Mouse (Mus musculus): ENCODE results near the gene Sfta2. TPM values are rescaled to one million over a fixed set of nuclear protein-coding genes. Genes with fewer than 3 reads are reported as not detected.

Gene Sfta2
- polyA plus RNA-seq, 1 experiment from 2014 or later = 25.2 TPM

- H3K4me1 ChIP-seq (ENCODE audit: control insufficient read depth, insufficient read depth, low read length) = peaks cover 14% of the 10 kb centered on the region; the same call in 1 of the 2 replicates
- H3K36me3 ChIP-seq (ENCODE audit: control insufficient read depth, insufficient read depth, low read length) = peaks cover 12% of the 10 kb centered on the region; the same call in 1 of the 2 replicates
- H3K9me3 ChIP-seq (ENCODE audit: control insufficient read depth, low read depth, low read length) = no peaks in the 10 kb centered on the region
- 90% methylated on average over 9 of the region's 9 CpGs for WGBS
- ATAC-seq (ENCODE audit: insufficient number of reproducible peaks, insufficient read depth, low FRiP score, low read depth) = no peak
- no peak overlapping the region for H3K27ac ChIP-seq (ENCODE audit: low read length)
- H3K9ac ChIP-seq (replicated peaks; ENCODE audit: low read depth, low read length) = no peak overlapping the region
- H3K4me3 ChIP-seq (ENCODE audit: low read depth, low read length) = no peak overlapping the region
- no peak overlapping the region for H3K4me2 ChIP-seq (replicated peaks; ENCODE audit: low read depth, low read length)
- H3K27me3 ChIP-seq (ENCODE audit: control insufficient read depth, insufficient read depth, low read length) = no peaks in the 10 kb centered on the region
Measured at GRCm38 (mm10) chr17:35669731-35670130, 68.4 kb downstream of the Sfta2 start.

GRCm38 (mm10) chr17:35671846-35672245 is 70.5 kb downstream of the Sfta2 start:
- Histone ChIP-seq H3K4me1 (ENCODE audit: control insufficient read depth, insufficient read depth, low read length) (0 out of 2 replicates have a peak, but pooled peaks cover 8% of the 10 kb centered on the region), H3K4me2 (replicated peaks; ENCODE audit: low read depth, low read length) (no peak overlapping the region), H3K27me3 (ENCODE audit: control insufficient read depth, insufficient read depth, low read length) (no peaks in the 10 kb centered on the region), H3K36me3 (ENCODE audit: control insufficient read depth, insufficient read depth, low read length) (peaks cover 12% of the 10 kb centered on the region; the same call in 1 of the 2 replicates), H3K9me3 (ENCODE audit: control insufficient read depth, low read depth, low read length) (no peaks in the 10 kb centered on the region), H3K27ac (ENCODE audit: low read length) (no peak overlapping the region), H3K4me3 (ENCODE audit: low read depth, low read length) (no peak overlapping the region), H3K9ac (replicated peaks; ENCODE audit: low read depth, low read length) (no peak overlapping the region)
- ATAC-seq (ENCODE audit: insufficient number of reproducible peaks, insufficient read depth, low FRiP score, low read depth) = no peak
- 79% methylated on average over 6 of the region's 6 CpGs for WGBS

- Histone ChIP-seq H3K27me3 (ENCODE audit: control insufficient read depth, insufficient read depth, low read length) (no peaks in the 10 kb centered on the region), H3K27ac (ENCODE audit: low read length) (no peak overlapping the region), H3K36me3 (ENCODE audit: control insufficient read depth, insufficient read depth, low read length) (peaks cover 12% of the 10 kb centered on the region; the same call in 1 of the 2 replicates), H3K4me1 (ENCODE audit: control insufficient read depth, insufficient read depth, low read length) (0 out of 2 replicates have a peak, but pooled peaks cover 8% of the 10 kb centered on the region), H3K4me3 (ENCODE audit: low read depth, low read length) (no peak overlapping the region; the same call in 1 of the 2 replicates), H3K4me2 (replicated peaks; ENCODE audit: low read depth, low read length) (no peak overlapping the region), H3K9ac (replicated peaks; ENCODE audit: low read depth, low read length) (no peak overlapping the region), H3K9me3 (ENCODE audit: control insufficient read depth, low read depth, low read length) (no peaks in the 10 kb centered on the region)
- WGBS = 90% methylated on average over 6 of the region's 6 CpGs
- no peak for ATAC-seq (ENCODE audit: insufficient number of reproducible peaks, insufficient read depth, low FRiP score, low read depth)
Measured at GRCm38 (mm10) chr17:35672527-35672926, 71.2 kb downstream of the Sfta2 start.

GRCm38 (mm10) chr17:35673416-35674035 is 72.2 kb downstream of the Sfta2 start, which contains the start of gene Gtf2h4:
Gtf2h4 (minus strand) TSS chr17:35673739.
- H3K4me1 ChIP-seq (ENCODE audit: control insufficient read depth, insufficient read depth, low read length) = 0 out of 2 replicates have a peak, but pooled peaks cover 8% of the 10 kb centered on the region
- no peaks in the 10 kb centered on the region for H3K27me3 ChIP-seq (ENCODE audit: control insufficient read depth, insufficient read depth, low read length)
- peak within 1 kb of the TSS; percentile 64 for H3K4me2 ChIP-seq (replicated peaks; ENCODE audit: low read depth, low read length)
- H3K36me3 ChIP-seq (ENCODE audit: control insufficient read depth, insufficient read depth, low read length) = peaks cover 12% of the 10 kb centered on the region; the same call in 1 of the 2 replicates
- H3K9me3 ChIP-seq (ENCODE audit: control insufficient read depth, low read depth, low read length) = no peaks in the 10 kb centered on the region
- peak within 1 kb of the TSS; percentile 81 for H3K4me3 ChIP-seq (ENCODE audit: low read depth, low read length)
- under 1% methylated on average over 23 of the region's 23 CpGs for WGBS
- H3K27ac ChIP-seq (ENCODE audit: low read length) = no peak within 1 kb of the TSS
- peak; percentile 96 for ATAC-seq (ENCODE audit: insufficient number of reproducible peaks, insufficient read depth, low FRiP score, low read depth)
- peak within 1 kb of the TSS; percentile 79 for H3K9ac ChIP-seq (replicated peaks; ENCODE audit: low read depth, low read length)

GRCm38 (mm10) chr17:35680591-35680990 is 79.2 kb downstream of the Sfta2 start:
- H3K4me1 ChIP-seq (ENCODE audit: control insufficient read depth, insufficient read depth, low read length) = no peaks in the 10 kb centered on the region
- no peak overlapping the region for H3K4me2 ChIP-seq (replicated peaks; ENCODE audit: low read depth, low read length)
- WGBS = 13% methylated on average over 6 of the region's 6 CpGs
- no peaks in the 10 kb centered on the region for H3K27me3 ChIP-seq (ENCODE audit: control insufficient read depth, insufficient read depth, low read length)
- H3K9ac ChIP-seq (replicated peaks; ENCODE audit: low read depth, low read length) = no peak overlapping the region
- H3K4me3 ChIP-seq (ENCODE audit: low read depth, low read length) = no peak overlapping the region
- no peak overlapping the region for H3K27ac ChIP-seq (ENCODE audit: low read length)
- no peak for ATAC-seq (ENCODE audit: insufficient number of reproducible peaks, insufficient read depth, low FRiP score, low read depth)
- H3K36me3 ChIP-seq (ENCODE audit: control insufficient read depth, insufficient read depth, low read length) = peaks cover 41% of the 10 kb centered on the region
- H3K9me3 ChIP-seq (ENCODE audit: control insufficient read depth, low read depth, low read length) = no peaks in the 10 kb centered on the region

- ATAC-seq (ENCODE audit: insufficient number of reproducible peaks, insufficient read depth, low FRiP score, low read depth) = no peak
- Histone ChIP-seq H3K4me1 (ENCODE audit: control insufficient read depth, insufficient read depth, low read length) (no peaks in the 10 kb centered on the region), H3K9me3 (ENCODE audit: control insufficient read depth, low read depth, low read length) (no peaks in the 10 kb centered on the region), H3K36me3 (ENCODE audit: control insufficient read depth, insufficient read depth, low read length) (peaks cover 55% of the 10 kb centered on the region), H3K9ac (replicated peaks; ENCODE audit: low read depth, low read length) (no peak overlapping the region), H3K27ac (ENCODE audit: low read length) (no peak overlapping the region), H3K4me2 (replicated peaks; ENCODE audit: low read depth, low read length) (no peak overlapping the region), H3K27me3 (ENCODE audit: control insufficient read depth, insufficient read depth, low read length) (no peaks in the 10 kb centered on the region), H3K4me3 (ENCODE audit: low read depth, low read length) (no peak overlapping the region)
- WGBS = 85% methylated on average over 12 of the region's 13 CpGs
Measured at GRCm38 (mm10) chr17:35681986-35682385, 80.6 kb downstream of the Sfta2 start.

- 79% methylated on average over 9 of the region's 9 CpGs for WGBS
- ATAC-seq (ENCODE audit: insufficient number of reproducible peaks, insufficient read depth, low FRiP score, low read depth) = no peak
- Histone ChIP-seq H3K9me3 (ENCODE audit: control insufficient read depth, low read depth, low read length) (no peaks in the 10 kb centered on the region), H3K27ac (ENCODE audit: low read length) (no peak overlapping the region), H3K4me3 (ENCODE audit: low read depth, low read length) (no peak overlapping the region), H3K4me2 (replicated peaks; ENCODE audit: low read depth, low read length) (no peak overlapping the region), H3K9ac (replicated peaks; ENCODE audit: low read depth, low read length) (no peak overlapping the region), H3K27me3 (ENCODE audit: control insufficient read depth, insufficient read depth, low read length) (no peaks in the 10 kb centered on the region), H3K4me1 (ENCODE audit: control insufficient read depth, insufficient read depth, low read length) (no peaks in the 10 kb centered on the region), H3K36me3 (ENCODE audit: control insufficient read depth, insufficient read depth, low read length) (peaks cover 86% of the 10 kb centered on the region)
Measured at GRCm38 (mm10) chr17:35685061-35685460, 83.7 kb downstream of the Sfta2 start.

- H3K4me2 ChIP-seq (replicated peaks; ENCODE audit: low read depth, low read length) = no peak overlapping the region
- peaks cover 96% of the 10 kb centered on the region for H3K36me3 ChIP-seq (ENCODE audit: control insufficient read depth, insufficient read depth, low read length)
- H3K4me3 ChIP-seq (ENCODE audit: low read depth, low read length) = no peak overlapping the region
- H3K9ac ChIP-seq (replicated peaks; ENCODE audit: low read depth, low read length) = no peak overlapping the region
- no peaks in the 10 kb centered on the region for H3K9me3 ChIP-seq (ENCODE audit: control insufficient read depth, low read depth, low read length)
- ATAC-seq (ENCODE audit: insufficient number of reproducible peaks, insufficient read depth, low FRiP score, low read depth) = no peak
- H3K27ac ChIP-seq (ENCODE audit: low read length) = no peak overlapping the region
- 87% methylated on average over 25 of the region's 25 CpGs for WGBS
- no peaks in the 10 kb centered on the region for H3K4me1 ChIP-seq (ENCODE audit: control insufficient read depth, insufficient read depth, low read length)
- H3K27me3 ChIP-seq (ENCODE audit: control insufficient read depth, insufficient read depth, low read length) = no peaks in the 10 kb centered on the region
Measured at GRCm38 (mm10) chr17:35688347-35689175, 87.2 kb downstream of the Sfta2 start.
